In the genomic region with DNA sequence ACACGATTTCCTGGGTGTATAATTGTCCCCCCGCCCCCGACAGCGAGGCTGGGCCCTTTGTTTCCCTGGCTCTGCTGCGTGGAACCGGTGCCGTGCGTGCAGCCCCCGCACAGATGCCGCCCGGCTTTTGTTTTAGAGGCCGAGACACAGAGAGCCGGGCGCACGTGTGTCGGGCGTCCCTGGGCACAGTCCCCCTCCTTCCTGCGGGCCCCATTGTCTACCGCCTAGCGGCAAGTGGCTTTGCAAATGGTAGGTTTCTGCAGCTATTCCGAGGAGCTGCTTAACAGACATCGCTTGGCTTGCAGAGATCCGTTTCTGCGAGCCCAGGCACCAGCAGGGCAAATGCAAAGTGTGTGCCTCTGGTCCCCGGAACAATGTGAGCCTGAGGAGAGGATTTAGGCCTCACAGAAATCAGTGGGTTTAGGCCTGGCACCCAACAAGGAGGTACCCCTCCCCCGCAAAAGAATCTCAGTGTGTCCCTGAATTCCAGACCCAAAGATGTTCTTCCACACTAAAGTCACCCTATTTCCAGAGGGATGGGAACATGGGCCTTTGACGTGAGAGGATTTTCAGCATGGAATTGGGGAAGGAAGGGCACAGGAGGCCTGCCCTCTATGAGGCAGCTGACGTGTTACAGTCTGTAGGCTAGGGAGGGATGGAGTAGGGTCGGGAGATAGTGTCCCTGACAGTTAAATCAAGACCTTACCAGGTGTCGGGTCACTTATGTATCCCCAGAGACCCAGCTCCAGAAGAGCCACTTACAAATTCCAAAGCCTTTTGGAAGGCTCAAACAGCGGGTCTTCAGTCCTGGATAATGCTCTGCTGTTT, we compare ENCODE assay signal across 8 mouse cellular contexts. TPM values are rescaled to one million over a fixed set of nuclear protein-coding genes. Genes with fewer than 3 reads are reported as not detected.
DNase-seq lines count a peak whose midpoint lies in the region; ATAC-seq lines count a peak whose summit lies in the region.

No protein-coding gene starts in this region.

- no peaks in the 10 kb centered on the region for H3K36me3 ChIP-seq in heart, embryonic 14.5 days (ENCODE audit: control insufficient read depth, insufficient read depth, low read length)
- H3K36me3 ChIP-seq in midbrain, embryonic 16.5 days (ENCODE audit: control insufficient read depth, insufficient read depth, low read length): no peaks in the 10 kb centered on the region

- H3K27me3 ChIP-seq in heart, embryonic 14.5 days (ENCODE audit: control insufficient read depth, insufficient read depth, low read length): peaks cover 12% of the 10 kb centered on the region; the same call in 1 of the 2 replicates
- H3K27me3 ChIP-seq in midbrain, embryonic 16.5 days (ENCODE audit: control insufficient read depth, insufficient read depth, low read depth, low read length): no peaks in the 10 kb centered on the region

- H3K27ac ChIP-seq in heart, embryonic 14.5 days (replicated peaks in 1 of 2; ENCODE audit: control insufficient read depth in 1 of 2, insufficient read depth in 1 of 2, low read depth in 2 of 2, low read length in 2 of 2): no peak overlapping the region
- H3K27ac ChIP-seq in midbrain, embryonic 16.5 days (ENCODE audit: low read length): peak overlapping the region; percentile 54

- H3K4me2 ChIP-seq in heart, embryonic 14.5 days (ENCODE audit: low read length): peak overlapping the region; percentile 81
- H3K4me2 ChIP-seq in midbrain, embryonic 16.5 days (ENCODE audit: low read length): peak overlapping the region; percentile 75

- ATAC-seq in heart, embryonic 14.5 days (ENCODE audit: insufficient number of reproducible peaks, insufficient read depth, low FRiP score, low read depth): no peak
- ATAC-seq in common myeloid progenitor, adult 5-6 weeks (replicated peaks; ENCODE audit: low read depth, poor library complexity, severe bottlenecking): peak; percentile 84
- ATAC-seq in granulocyte monocyte progenitor cell, adult 5-6 weeks (replicated peaks; ENCODE audit: poor library complexity, severe bottlenecking): peak; percentile 63
- ATAC-seq in midbrain, embryonic 16.5 days: peak; percentile 72

- intact Hi-C loops in heart, postnatal 25 days (cut with DNase I): loop anchor here (5.0 kb wide), 1 partner anchor 38 kb away; no protein-coding TSS in a partner anchor
- intact Hi-C loops in left cerebral cortex, postnatal 14 days (cut with DNase I): no loop called here

- 11% methylated on average over 31 of the region's 31 CpGs for WGBS in heart, embryonic 14.5 days
- 7% methylated on average over 31 of the region's 31 CpGs for WGBS in midbrain, embryonic 16.5 days

- H3K4me1 ChIP-seq in heart, embryonic 14.5 days (ENCODE audit: control insufficient read depth in 2 of 2, insufficient read depth in 2 of 2, low read length in 2 of 2): peaks cover 9% of the 10 kb centered on the region in 2 experiments; a peak in 2 of 4 replicates
- H3K4me1 ChIP-seq in midbrain, embryonic 16.5 days (ENCODE audit: control insufficient read depth, insufficient read depth, low read length): peaks cover 11% of the 10 kb centered on the region

- DNase-seq in heart, postnatal 25 days (ENCODE audit: low spot score): no peak
- DNase-seq in left cerebral cortex, postnatal 14 days (ENCODE audit: low spot score in 2 of 2): peak; percentile 41 to 43
- DNase-seq in thymus, postnatal 10 days (ENCODE audit: low spot score in 2 of 2): peak; percentile 32 to 52
- no peak for DNase-seq in spleen, postnatal 14 days (ENCODE audit: low spot score in 2 of 2)

- no peaks in the 10 kb centered on the region for H3K9me3 ChIP-seq in heart, embryonic 14.5 days (ENCODE audit: control insufficient read depth, low read length)
- H3K9me3 ChIP-seq in midbrain, embryonic 16.5 days (replicated peaks; ENCODE audit: control insufficient read depth, low read length, poor library complexity, severe bottlenecking): no peaks in the 10 kb centered on the region

- peak overlapping the region; percentile 64 for H3K9ac ChIP-seq in heart, embryonic 14.5 days (ENCODE audit: low read length)
- peak overlapping the region; percentile 70 for H3K9ac ChIP-seq in midbrain, embryonic 16.5 days (ENCODE audit: low read depth, low read length)

- peak overlapping the region; percentile 40 to 42 for H3K4me3 ChIP-seq in heart, embryonic 14.5 days (ENCODE audit: control insufficient read depth in 1 of 2, insufficient read depth in 1 of 2, low read depth in 1 of 2, low read length in 2 of 2)
- H3K4me3 ChIP-seq in midbrain, embryonic 16.5 days (ENCODE audit: low read depth, low read length): peak overlapping the region; percentile 29

RNA-seq across cellular contexts. Expression of gene 1600014C10Rik, which starts 8.5 kb away (rescaled TPM):
- polyA plus RNA-seq in heart, embryonic 14.5 days (2014; fragmentation: Nextera tagmentation; extraction: Ambion mirVana): 14.4 and 15.2 TPM in 2 replicates
- 10 to 100 TPM; 30.7 to 34.4 TPM for total RNA-seq in heart, postnatal 25 days (2021)
- 12.0 and 15.2 TPM in 2 replicates for total RNA-seq in common myeloid progenitor, adult 5-6 weeks (2017)
- 31.3 and 39.0 TPM in 2 replicates for total RNA-seq in granulocyte monocyte progenitor cell, adult 5-6 weeks (2014; fragmentation: Nextera tagmentation)
- 23.6 and 31.1 TPM in 2 replicates for total RNA-seq in granulocyte monocyte progenitor cell, adult 5-6 weeks (2017)
- total RNA-seq in left cerebral cortex, postnatal 14 days (2021): 10 to 100 TPM; 17.7 to 18.8 TPM
- polyA plus RNA-seq in midbrain, embryonic 16.5 days (2015; fragmentation: Nextera tagmentation; extraction: Ambion mirVana): 33.4 and 36.2 TPM in 2 replicates

RNA-seq across cellular contexts. Expression of gene Plekhf1, which starts 53.3 kb away (rescaled TPM):
- 4.0 TPM in 2 replicates for polyA plus RNA-seq in heart, embryonic 14.5 days (2014; fragmentation: Nextera tagmentation; extraction: Ambion mirVana)
- 1 to 10 TPM; 9.5 to 9.9 TPM for total RNA-seq in heart, postnatal 25 days (2021)
- 0.27 and 0.34 TPM in 2 replicates for total RNA-seq in common myeloid progenitor, adult 5-6 weeks (2017)
- total RNA-seq in granulocyte monocyte progenitor cell, adult 5-6 weeks (2014; fragmentation: Nextera tagmentation): 0.32 and 2.8 TPM in 2 replicates
- 0.52 and 1.2 TPM in 2 replicates for total RNA-seq in granulocyte monocyte progenitor cell, adult 5-6 weeks (2017)
- total RNA-seq in left cerebral cortex, postnatal 14 days (2021): 1 to 10 TPM in 1 of 2 experiments, under 1 TPM in 1; 0.89 to 1.8 TPM
- 0.26 and 0.49 TPM in 2 replicates for polyA plus RNA-seq in midbrain, embryonic 16.5 days (2015; fragmentation: Nextera tagmentation; extraction: Ambion mirVana)

Comparison
In these comparisons a context has a peak if more than half of its experiments do, and no peak if none do; other contexts are left out.
1. DNase-seq: peak in left cerebral cortex, postnatal 14 days (2 of 2) and thymus, postnatal 10 days (2 of 2); none in heart, postnatal 25 days (single experiment) and spleen, postnatal 14 days (0 of 2).